Mouse (Mus musculus): Measurements from ENCODE around the gene Polr2i.
"Not testable (repeated sequence)": the region's sequence is repeated elsewhere in the genome, so short reads cannot be mapped to it uniquely, and the experiment has no call there.

Gene Polr2i

GRCm38 (mm10) chr7:30231669-30232454, at the start of gene Polr2i, which contains the start of gene Tbcb:
Polr2i (plus strand) TSS chr7:30231948.
Tbcb (minus strand) TSS chr7:30232272.
- peak; percentile 93 to 95 for DNase-seq (ENCODE audit: low spot score in 2 of 2)

GRCm38 (mm10) chr7:30183189-30183588, 48.6 kb upstream of the Polr2i start:
- DNase-seq (ENCODE audit: low spot score in 2 of 2), result not testable (repeated sequence)

- peak; percentile 84 to 86 for DNase-seq (ENCODE audit: low spot score in 2 of 2)
Measured at GRCm38 (mm10) chr7:30183879-30184289, 47.9 kb upstream of the Polr2i start, which contains the start of gene Cox7a1. Cox7a1 (plus strand) TSS chr7:30184144.

- DNase-seq (ENCODE audit: low spot score in 2 of 2), result no peak
Measured at GRCm38 (mm10) chr7:30184641-30185348, 47.0 kb upstream of the Polr2i start.

GRCm38 (mm10) chr7:30188344-30189115, 43.2 kb upstream of the Polr2i start:
- DNase-seq (ENCODE audit: low spot score in 2 of 2), result no peak

GRCm38 (mm10) chr7:30189116-30189491, 42.6 kb upstream of the Polr2i start:
- DNase-seq (ENCODE audit: low spot score in 2 of 2), result no peak

- no peak for DNase-seq (ENCODE audit: low spot score in 2 of 2)
Measured at GRCm38 (mm10) chr7:30192088-30192487, 39.7 kb upstream of the Polr2i start.

GRCm38 (mm10) chr7:30193013-30193412, 38.7 kb upstream of the Polr2i start:
- DNase-seq (ENCODE audit: low spot score in 2 of 2), result no peak

- DNase-seq (ENCODE audit: low spot score in 2 of 2), result peak; percentile 45 to 51
Measured at GRCm38 (mm10) chr7:30193581-30194100, 38.1 kb upstream of the Polr2i start.

- no peak for DNase-seq (ENCODE audit: low spot score in 2 of 2)
Measured at GRCm38 (mm10) chr7:30194101-30194831, 37.5 kb upstream of the Polr2i start.

- DNase-seq (ENCODE audit: low spot score in 2 of 2), result peak; percentile 87 to 95
Measured at GRCm38 (mm10) chr7:30194884-30195283, 36.9 kb upstream of the Polr2i start.

GRCm38 (mm10) chr7:30195461-30195860, 36.3 kb upstream of the Polr2i start:
- DNase-seq (ENCODE audit: low spot score in 2 of 2), result no peak

- no peak for DNase-seq (ENCODE audit: low spot score in 2 of 2)
Measured at GRCm38 (mm10) chr7:30196171-30196570, 35.6 kb upstream of the Polr2i start.

GRCm38 (mm10) chr7:30197592-30198129, 34.1 kb upstream of the Polr2i start:
- DNase-seq (ENCODE audit: low spot score in 2 of 2), result no peak

- DNase-seq (ENCODE audit: low spot score in 2 of 2), result peak in 1 of 2 experiments; percentile 86
Measured at GRCm38 (mm10) chr7:30198481-30198971, 33.2 kb upstream of the Polr2i start, which contains the start of gene Capns1. Capns1 (minus strand) TSS chr7:30198811.

- DNase-seq (ENCODE audit: low spot score in 2 of 2), result no peak
Measured at GRCm38 (mm10) chr7:30199498-30200139, 32.1 kb upstream of the Polr2i start.

GRCm38 (mm10) chr7:30200200-30200599, 31.5 kb upstream of the Polr2i start:
- DNase-seq (ENCODE audit: low spot score in 2 of 2), result no peak

- DNase-seq (ENCODE audit: low spot score in 2 of 2), result not testable (repeated sequence)
Measured at GRCm38 (mm10) chr7:30200661-30201060, 31.1 kb upstream of the Polr2i start.

GRCm38 (mm10) chr7:30202895-30203690, 28.7 kb upstream of the Polr2i start:
- no peak for DNase-seq (ENCODE audit: low spot score in 2 of 2)

Data from thymus, postnatal 10 days (tissue).